Mouse (Mus musculus) right cerebral cortex, postnatal 36 days (tissue): ENCODE data around the gene Tfap2e.
A peak's percentile ranks its signal among the peaks of the same experiment; 100 is the strongest.

Experiments
- DNase-seq, 2 experiments: peaks; one replicate each; pipeline ENCODE4 v3.0.0; 2022; ENCODE audit warnings: low spot score in 2 of 2, mixed read lengths in 1 of 2

Gene Tfap2e

GRCm38 (mm10) chr4:126736001-126736414 lies at the start of gene Tfap2e:
TSS of gene Tfap2e (minus strand) at chr4:126736240.
- DNase-seq: no peak

DNA sequence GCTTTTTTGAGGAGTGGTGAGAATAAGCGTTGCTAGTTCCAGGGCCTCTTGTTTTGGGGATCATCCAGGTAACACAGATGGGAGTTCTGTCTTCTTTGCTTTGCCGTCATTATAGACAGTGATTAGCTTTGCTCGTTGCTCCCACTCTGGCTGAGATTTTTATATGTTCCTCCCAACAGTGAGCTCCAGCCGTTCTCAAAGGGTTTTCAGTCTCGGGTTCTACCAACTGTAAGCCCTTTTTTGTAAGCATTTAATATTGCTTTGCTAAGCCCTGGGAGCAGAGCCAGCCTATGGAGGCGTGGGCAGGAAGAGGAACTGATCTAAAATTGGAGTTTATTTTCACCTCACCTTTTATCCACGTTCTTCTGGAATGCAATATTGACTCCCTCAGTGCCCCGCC lies 47.0 kb upstream of the Tfap2e start:
- peak; percentile 48 for DNase-seq

DNA sequence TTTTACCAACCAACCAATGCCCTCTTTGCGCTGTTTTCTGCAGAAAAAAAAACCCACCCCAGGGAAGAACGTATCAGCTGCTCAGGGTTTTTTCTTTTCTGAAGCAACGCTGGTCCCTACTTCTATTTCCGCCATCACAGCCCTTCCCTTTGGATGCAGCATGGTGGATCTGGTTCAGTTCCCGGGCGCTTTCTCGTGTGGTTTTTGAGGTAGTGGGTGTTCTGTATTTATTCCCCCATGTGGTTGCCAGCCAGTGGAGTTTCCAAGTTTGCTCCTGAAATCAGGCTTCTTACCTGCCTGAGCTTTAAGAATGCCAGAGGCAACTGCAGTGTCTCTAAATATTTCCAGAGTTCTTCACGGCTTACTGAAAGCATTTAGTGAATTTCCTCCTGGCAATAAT lies 46.5 kb upstream of the Tfap2e start:
- peak in 1 of 2 experiments; percentile 9 for DNase-seq

- no peak for DNase-seq
Measured at GRCm38 (mm10) chr4:126781871-126782270, 45.8 kb upstream of the Tfap2e start.

DNA sequence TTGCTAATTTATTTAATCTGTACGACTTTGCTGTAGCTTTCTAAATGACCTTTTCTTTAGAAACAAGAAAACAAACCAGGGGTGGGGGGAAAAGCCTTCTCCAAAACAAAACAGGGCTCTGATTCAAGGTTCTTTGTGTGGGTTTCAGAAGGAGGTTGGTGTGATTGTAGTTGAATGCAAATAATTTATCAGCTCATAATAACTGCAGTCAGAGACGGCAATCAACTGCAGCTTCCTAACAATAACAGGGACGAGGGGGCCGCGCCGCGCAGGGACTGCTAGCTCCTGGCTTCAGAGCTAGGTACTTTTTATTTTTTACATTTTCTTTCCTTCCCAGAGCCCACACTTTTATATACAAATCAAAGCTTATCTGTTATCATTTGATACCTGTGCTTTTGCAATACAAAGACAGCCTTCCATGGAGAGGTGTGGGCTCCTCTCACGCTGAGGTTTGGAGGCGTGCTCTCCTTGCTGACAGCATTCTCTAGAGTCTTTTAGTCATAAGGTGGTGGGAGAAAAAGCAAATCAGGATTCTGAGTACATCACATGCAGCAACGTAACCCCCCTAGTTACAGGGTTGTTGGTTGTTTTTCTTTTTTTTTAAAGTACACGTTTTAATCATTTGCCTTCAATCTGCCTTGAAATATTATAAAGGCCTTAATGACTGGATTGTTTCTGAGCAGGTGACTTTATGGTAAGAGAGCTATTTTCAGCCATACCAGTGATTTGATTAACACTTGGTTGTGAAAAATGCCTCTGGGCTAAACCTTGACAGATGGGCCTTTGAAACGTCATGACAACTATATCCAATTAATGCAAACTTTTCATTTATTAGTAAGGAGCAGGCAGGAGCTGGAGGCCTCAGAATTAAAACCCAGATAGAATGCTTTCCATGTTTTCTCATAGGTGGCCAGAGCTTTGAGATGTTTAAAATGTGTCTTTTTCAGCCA lies 44.1 kb upstream of the Tfap2e start:
- DNase-seq: no peak

DNA sequence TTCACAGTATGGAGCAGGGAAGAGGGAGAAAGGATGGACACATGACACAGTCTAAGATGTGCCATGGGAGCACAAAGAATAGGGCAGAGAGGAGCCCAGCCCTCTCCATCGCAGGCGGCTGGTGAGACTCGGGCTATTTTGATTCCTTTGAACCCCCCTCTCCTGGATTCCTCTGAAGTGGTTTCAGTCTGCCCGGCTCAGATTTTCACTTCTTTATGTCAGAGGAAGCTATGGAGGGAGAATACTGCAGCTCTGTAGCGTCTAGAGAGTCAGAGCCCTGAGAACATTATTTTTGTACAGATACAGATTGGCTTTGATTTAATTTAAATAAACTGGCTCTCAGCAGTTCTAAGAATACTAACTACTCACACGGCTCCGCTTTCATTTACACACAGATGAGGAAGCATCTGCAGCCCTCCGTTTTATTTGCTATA lies 43.1 kb upstream of the Tfap2e start:
- DNase-seq: peak in 1 of 2 experiments; percentile 22

DNA sequence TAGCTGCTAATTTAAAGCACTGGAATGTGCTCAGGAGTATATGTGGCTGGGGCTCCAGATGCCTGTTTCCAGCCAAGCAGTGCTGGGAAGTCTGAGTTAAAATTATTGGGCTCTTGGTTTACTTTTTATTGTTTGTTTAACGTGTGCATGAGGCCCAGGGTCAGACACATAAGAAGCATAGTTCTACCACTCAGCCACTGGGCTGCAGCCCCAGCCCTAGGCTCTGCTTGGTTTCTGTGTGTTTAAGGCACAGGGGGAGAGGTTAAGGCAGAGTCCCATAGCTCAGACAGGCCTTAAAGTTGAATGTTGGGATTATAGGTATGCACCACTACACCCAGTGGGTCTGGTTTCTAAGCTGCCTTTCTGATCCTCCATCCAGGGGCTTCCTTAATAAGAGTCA lies 39.1 kb upstream of the Tfap2e start:
- DNase-seq: no peak

DNA sequence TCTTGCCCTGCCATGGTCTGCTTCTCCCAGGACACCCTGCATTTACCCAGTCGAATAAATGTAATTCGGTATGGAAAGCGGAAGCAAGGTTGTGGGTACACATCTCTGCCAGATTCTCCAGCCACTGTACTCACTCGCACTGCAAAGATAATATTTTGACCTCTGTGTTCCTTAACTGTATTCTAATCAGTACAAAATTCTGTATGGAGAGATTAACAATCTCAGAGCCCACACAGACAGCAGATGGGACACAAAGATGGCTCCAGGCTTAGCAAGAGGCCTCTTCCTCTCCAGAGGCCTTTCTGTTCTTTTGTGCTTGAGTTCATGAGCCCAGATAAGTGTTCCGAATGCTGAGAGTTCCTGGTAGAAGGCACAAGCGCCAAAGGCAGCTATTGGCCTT lies 37.8 kb upstream of the Tfap2e start:
- no peak for DNase-seq

GRCm38 (mm10) chr4:126770831-126771230 lies 34.8 kb upstream of the Tfap2e start:
- DNase-seq: no peak

DNA sequence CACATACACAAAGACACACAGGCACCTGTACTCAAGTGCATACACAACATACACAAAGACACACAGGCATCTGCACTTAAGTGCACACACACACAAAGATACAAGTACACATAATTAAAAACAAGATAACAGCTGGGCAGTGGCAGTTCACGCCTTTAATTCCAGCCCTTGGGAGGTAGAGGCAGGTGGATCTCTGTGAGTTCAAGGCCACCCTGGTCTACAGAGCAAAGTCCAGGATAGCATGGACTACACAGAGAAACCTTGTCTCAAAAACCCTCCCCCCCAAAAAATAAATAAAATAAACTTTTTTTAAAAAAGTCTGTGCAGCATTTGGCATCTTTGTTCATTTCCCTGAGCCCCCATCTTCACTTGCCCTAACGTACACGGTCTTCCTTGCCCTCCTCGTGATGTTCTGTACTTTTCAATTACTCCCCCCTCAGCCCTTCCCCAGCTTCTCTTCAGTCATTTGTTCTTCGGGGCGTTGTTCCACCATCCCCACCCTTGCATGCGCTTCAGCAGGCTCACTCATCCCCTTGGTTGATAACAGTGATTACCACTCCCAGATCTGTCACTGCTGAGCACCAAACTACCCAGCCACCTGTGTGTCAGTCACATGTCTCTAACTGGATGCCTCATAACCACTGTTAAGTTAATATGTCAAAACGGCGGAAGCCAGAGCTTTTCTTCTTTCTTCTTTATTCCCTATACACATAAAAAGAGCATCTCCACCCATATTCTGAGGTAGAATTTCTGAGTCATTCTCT lies 33.9 kb upstream of the Tfap2e start:
- no peak for DNase-seq

DNA sequence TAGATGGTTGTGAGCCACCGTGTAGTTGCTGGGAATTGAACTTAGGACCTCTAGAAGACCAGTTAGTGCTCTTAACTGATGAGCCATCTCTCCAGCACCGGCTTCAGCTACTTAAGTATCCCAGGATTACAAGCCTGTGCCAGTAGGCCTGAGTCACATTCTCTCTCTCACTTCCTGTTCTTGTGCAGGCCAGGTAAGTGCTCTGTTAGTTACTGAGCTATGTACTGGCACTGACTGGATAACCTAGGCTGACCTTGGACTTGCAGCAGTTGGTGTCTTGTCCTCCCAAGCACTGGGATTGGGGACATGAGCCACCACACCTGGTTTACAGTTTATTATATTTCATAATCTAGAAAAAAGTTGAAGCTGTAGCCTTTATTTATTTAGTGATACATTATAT lies 27.4 kb upstream of the Tfap2e start:
- no peak for DNase-seq

- DNase-seq: no peak
Measured at GRCm38 (mm10) chr4:126762586-126763359, 26.7 kb upstream of the Tfap2e start.

DNA sequence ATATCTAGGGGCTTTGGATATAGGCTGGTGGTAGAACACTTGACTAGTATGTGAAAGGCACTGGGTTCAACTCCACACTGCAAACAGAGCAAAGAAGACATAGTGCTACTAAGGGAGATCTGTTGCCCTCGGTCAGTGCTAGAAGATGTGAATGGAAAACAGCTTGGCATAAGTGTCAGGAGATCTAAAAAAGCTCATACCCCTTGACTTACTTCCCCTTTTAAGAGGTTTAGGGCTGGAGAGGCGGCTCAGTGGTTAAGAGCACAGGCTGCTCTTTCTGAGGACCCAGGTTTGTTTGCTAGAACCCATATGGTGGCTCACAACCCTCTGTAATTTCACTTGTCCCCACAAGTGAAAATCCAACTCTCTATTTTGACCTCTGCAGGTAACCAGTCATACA lies 23.4 kb upstream of the Tfap2e start:
- no peak for DNase-seq

DNA sequence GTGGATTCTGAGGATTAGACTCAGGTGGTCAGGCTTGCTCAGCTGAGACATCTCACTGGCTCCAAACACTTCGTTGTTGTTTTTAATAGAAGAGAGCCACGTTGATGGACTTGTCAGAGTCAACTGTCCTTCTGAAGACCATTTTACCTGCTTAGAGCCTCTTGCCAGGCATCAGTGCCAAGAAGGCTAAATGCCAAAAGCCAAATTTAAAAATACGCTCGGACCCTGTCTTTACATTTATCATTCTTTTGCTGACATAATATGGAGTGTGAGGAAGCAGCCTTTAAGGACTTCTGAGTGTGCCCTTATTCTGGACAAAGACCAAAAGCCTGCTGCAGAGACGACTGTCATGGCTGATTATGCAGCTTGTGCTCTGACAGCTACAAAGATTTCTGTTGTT lies 22.3 kb upstream of the Tfap2e start:
- no peak for DNase-seq

GRCm38 (mm10) chr4:126756766-126757165 lies 20.7 kb upstream of the Tfap2e start:
- no peak for DNase-seq

GRCm38 (mm10) chr4:126754736-126755374 lies 18.8 kb upstream of the Tfap2e start:
- DNase-seq: no peak

GRCm38 (mm10) chr4:126754231-126754611 lies 18.2 kb upstream of the Tfap2e start:
- no peak for DNase-seq

DNA sequence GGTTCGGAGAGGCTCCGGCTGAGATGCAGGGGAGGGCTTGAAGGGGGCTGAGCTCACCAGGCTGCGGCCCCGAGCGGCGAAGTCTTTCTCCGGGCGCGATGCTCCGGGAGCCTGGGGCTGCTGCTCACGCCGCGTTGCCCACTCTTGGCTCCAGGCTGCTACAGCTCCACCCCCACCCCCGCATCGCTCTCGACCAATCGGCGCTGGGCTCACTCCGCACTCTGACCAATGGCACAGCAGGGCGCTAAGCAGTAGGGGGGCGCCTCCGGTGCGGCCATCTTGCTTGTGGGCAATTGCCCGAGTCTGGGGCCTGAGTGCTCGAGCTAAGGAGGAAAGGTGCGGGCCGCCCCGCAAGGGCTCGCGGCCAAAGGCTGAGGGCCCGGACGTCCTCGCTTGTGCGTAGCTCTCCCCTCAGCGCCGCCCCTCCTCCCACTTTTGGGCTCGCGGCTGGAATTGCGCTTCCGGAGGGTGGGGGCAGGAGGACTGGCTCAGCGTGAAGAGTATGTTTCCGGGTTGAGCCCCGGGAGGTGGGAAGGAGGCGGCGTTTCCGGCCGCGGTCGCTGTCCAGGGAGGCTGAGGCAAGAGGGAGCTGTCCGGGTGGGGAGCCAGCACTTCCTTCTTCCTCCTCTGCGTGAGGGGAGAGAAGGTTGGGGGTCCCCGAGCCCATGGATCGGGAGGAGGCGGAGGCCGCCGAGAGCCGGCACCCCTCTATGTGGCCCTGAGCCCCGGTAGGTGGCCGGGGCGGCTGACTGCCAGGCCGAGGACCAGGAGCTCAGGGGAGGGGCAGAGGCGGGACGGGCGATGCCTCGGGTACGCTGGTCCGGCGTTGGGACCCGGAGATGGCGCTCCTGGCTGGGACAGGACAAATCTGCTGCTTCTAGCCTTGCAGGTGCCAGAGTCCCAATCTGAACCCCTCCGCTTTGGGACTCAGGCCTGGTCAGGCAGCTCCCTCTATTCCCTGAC lies 17.5 kb upstream of the Tfap2e start, which contains the start of the genes Ncdn and AU040320:
Gene Ncdn, minus strand, starts transcription at position 171 of the 963 bp plus-strand sequence.
Gene AU040320, plus strand, starts transcription at position 277 of the 963 bp plus-strand sequence.
- peak; percentile 97 to 98 for DNase-seq

DNA sequence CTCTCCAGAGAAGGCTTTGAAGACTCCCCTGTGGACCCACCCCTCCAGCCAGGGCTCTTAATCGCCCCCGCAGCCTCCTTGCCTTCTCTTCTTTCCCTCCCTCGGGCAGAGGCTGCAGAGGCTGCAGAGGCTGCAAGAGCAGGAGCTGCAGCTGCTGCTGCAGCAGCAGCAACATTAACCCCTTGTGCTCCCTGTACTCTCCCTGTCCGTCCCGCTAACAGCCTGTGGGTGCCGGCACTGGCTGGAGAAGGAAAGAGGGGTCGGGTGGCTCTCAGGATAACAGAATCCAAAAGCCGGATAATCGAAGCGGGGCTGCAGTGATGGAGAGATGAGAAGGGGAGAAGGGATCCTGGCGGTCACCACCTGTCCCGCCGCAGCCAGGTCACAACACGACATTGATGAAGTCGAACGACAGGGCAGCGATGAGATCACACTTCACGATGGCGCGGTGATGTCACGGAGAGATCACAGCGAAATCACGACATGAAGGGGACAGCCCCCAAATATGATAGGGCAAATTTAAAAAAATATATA lies 16.6 kb upstream of the Tfap2e start:
- peak; percentile 27 to 34 for DNase-seq
